Mouse (Mus musculus) left cerebral cortex, postnatal 36 days (tissue): ENCODE results near the gene Mmrn2. TPM values are rescaled to one million over a fixed set of nuclear protein-coding genes. Genes with fewer than 3 reads are reported as not detected.

ENCODE experiments used
- DNase-seq, 2 experiments: peaks; one replicate each; pipeline ENCODE4 v3.0.0; 2021 to 2022; ENCODE audit warnings: low spot score in 2 of 2, mixed read lengths in 1 of 2
- intact Hi-C: fragments of 180-260 bp; cut with DNase I; formaldehyde crosslinking; loops from one replicate; pipeline ENCODE4 v1.15.1; 2025
- total RNA-seq, 2 experiments: library from RNA; stranded (reverse); gene quantifications; 2 replicates each; pipeline ENCODE4 v1.2.3; 2021

The Mmrn2 gene
- total RNA-seq, 2 experiments from 2014 or later = 3.6 to 3.8 TPM

- no peak for DNase-seq
- intact Hi-C loops = no loop called here
Observed at GRCm38 (mm10) chr14:34447659-34448058, 72.4 kb downstream of the Mmrn2 start.

GRCm38 (mm10) chr14:34448398-34448797 lies 73.1 kb downstream of the Mmrn2 start:
- no peak for DNase-seq
- intact Hi-C loops = no loop called here

DNA sequence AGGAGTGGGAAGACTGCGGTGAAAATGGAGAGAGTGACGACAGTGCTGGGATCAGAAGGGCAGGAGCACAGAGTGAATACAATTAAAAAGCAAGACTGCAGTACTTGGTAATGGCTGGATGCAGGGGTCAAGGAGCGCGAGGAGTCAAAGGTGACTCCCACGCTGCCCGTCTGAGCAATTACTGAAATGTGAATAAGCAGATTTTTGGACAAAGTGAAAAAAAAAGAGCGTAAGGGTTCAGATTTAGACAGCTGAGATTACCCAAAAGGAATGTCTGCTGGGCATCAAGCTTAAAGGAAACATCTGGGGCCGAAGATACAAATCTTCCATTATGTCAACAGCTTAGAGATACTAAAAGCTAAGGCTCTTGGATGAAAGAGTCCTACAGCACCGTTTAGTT lies 74.5 kb downstream of the Mmrn2 start:
- no peak for DNase-seq
- intact Hi-C loops = no loop called here

DNA sequence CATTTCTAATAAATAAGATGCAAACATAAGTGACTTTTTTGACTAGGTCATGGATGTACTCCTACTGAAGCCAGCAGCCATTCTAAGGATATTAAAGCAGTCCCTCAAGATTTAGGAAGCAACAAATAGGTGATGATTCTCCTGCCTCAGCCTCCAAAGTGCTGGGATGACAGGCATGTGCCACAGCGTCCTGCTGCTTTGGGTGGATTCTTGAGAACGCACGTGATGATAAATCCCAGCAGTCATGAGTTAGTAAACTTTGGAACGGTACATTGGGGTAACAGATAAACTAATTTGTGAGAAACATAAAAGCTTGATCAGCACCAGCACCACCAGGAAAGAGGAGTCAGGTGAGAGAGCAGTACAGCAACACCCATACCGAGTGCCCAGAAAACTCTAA lies 75.2 kb downstream of the Mmrn2 start:
- intact Hi-C loops = no loop called here

GRCm38 (mm10) chr14:34451872-34452271 lies 76.6 kb downstream of the Mmrn2 start:
- intact Hi-C loops = no loop called here
- no peak for DNase-seq

More for the DNA sequence above, 75.2 kb downstream of the Mmrn2 start:
- no peak for DNase-seq

DNA sequence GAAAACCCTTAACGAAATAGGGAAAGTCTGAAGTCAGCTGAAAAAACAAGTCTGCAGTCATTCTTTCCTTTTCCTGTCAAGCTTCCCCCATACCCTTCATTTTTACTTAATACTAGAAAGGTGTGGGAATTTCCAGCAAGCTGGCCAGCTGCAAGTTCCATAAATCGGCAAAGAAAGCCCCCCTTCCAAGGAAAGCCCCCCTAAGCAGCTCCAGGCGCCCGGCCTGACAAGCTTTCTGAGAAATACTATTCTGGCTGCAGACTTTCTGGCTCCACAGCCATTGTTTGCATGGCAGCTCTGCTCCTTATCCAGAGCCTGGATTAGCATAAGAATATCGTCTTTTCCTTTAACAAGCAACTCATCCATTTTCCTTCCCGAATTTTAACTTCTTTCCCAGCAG lies 78.4 kb downstream of the Mmrn2 start:
- DNase-seq = no peak
- intact Hi-C loops = no loop called here

Other genes with a start within 250 kb of the Mmrn2 start
- gene Npy4r, start 223.0 kb upstream of the Mmrn2 start, total RNA-seq = not detected
- gene Gprin2, start 173.8 kb upstream of the Mmrn2 start, total RNA-seq = 1 to 10 TPM; 1.6 to 2.7 TPM
- gene Syt15, start 155.9 kb upstream of the Mmrn2 start, total RNA-seq = under 1 TPM; 0.27 to 0.42 TPM
- 10 to 100 TPM; 12.5 to 14.0 TPM for gene Shld2, start 65.0 kb upstream of the Mmrn2 start, total RNA-seq
- 100 to 1,000 TPM; 245 to 282 TPM for gene Glud1, start 64.7 kb upstream of the Mmrn2 start, total RNA-seq
- gene Fam25c, start 20.0 kb upstream of the Mmrn2 start, total RNA-seq = not detected
- gene Sncg, start 676 bp upstream of the Mmrn2 start, total RNA-seq = 1 to 10 TPM; 3.2 to 4.9 TPM
- gene Bmpr1a, start 127.9 kb downstream of the Mmrn2 start, total RNA-seq = 10 to 100 TPM; 34.3 to 38.3 TPM
- not detected for gene 9230112D13Rik, start 147.3 kb downstream of the Mmrn2 start, total RNA-seq
- 1 to 10 TPM; 2.8 to 3.3 TPM for gene Ldb3, start 213.2 kb downstream of the Mmrn2 start, total RNA-seq
- gene Opn4, start 224.7 kb downstream of the Mmrn2 start, total RNA-seq = not detected